Comparison of ENCODE assay signal across 9 mouse cellular contexts in genomic region chr5:130950421-130950820, GRCm38 (mm10).
DNase-seq lines count a peak whose midpoint lies in the region; ATAC-seq and TF ChIP-seq lines count a peak whose summit lies in the region.
"Had no signal": no experiment of that assay in that cellular context is flagged by ENCODE, and none has a peak within 500 bp of the region (broad histone marks: within the 10 kb centered on the region; RNA-seq: fewer than 3 reads in every experiment).

No protein-coding gene starts in this region.

- H3K4me3 ChIP-seq in gastrocnemius, adult 2 months, result no peak overlapping the region
- H3K4me3 ChIP-seq in midbrain, embryonic 14.5 days (replicated peaks; ENCODE audit: low read depth, low read length), result no peak overlapping the region
- H3K4me3 ChIP-seq in midbrain, postnatal 0 days (ENCODE audit: low read depth, low read length), result no peak overlapping the region
- H3K4me3 ChIP-seq in embryonic facial prominence, embryonic 15.5 days (replicated peaks), result no peak overlapping the region
- no peak overlapping the region for H3K4me3 ChIP-seq in stomach, embryonic 16.5 days (replicated peaks; ENCODE audit: low read length)
- H3K4me3 ChIP-seq: hindbrain, embryonic 15.5 days had no signal

- TF ChIP-seq CTCF in gastrocnemius, adult 2 months (IDR thresholded peaks at IDR 0.05), result no peak
- no peak for TF ChIP-seq CTCF in midbrain, postnatal 0 days (IDR thresholded peaks at IDR 0.05)

- intact Hi-C loops in gastrocnemius, adult 2 months (cut with DNase I), result no loop called here

- H3K36me3 ChIP-seq in midbrain, embryonic 14.5 days (ENCODE audit: control insufficient read depth, insufficient read depth, low read length), result no peaks in the 10 kb centered on the region
- no peaks in the 10 kb centered on the region for H3K36me3 ChIP-seq in midbrain, postnatal 0 days (ENCODE audit: insufficient read depth, low read length)
- H3K36me3 ChIP-seq in embryonic facial prominence, embryonic 15.5 days, result no peaks in the 10 kb centered on the region
- no peaks in the 10 kb centered on the region for H3K36me3 ChIP-seq in stomach, embryonic 16.5 days (ENCODE audit: control insufficient read depth, insufficient read depth, low read length)
- H3K36me3 ChIP-seq: hindbrain, embryonic 15.5 days had no signal

- 0 out of 2 replicates have a peak, but pooled peaks cover 2% of the 10 kb centered on the region for H3K4me1 ChIP-seq in midbrain, embryonic 14.5 days (ENCODE audit: control insufficient read depth, insufficient read depth, low read length)
- no peaks in the 10 kb centered on the region for H3K4me1 ChIP-seq in midbrain, postnatal 0 days (ENCODE audit: insufficient read depth, low read length)
- H3K4me1 ChIP-seq in embryonic facial prominence, embryonic 15.5 days, result peaks cover 13% of the 10 kb centered on the region
- no peaks in the 10 kb centered on the region for H3K4me1 ChIP-seq in stomach, embryonic 16.5 days (ENCODE audit: control insufficient read depth, insufficient read depth, low read length)
- H3K4me1 ChIP-seq: hindbrain, embryonic 15.5 days had no signal

- WGBS in midbrain, embryonic 14.5 days, result 40% methylated on average over 4 of the region's 4 CpGs
- WGBS in midbrain, postnatal 0 days, result 37% methylated on average over 4 of the region's 4 CpGs
- 19% methylated on average over 4 of the region's 4 CpGs for WGBS in embryonic facial prominence, embryonic 15.5 days
- 43% methylated on average over 4 of the region's 4 CpGs for WGBS in stomach, embryonic 16.5 days

- no peaks in the 10 kb centered on the region for H3K27me3 ChIP-seq in midbrain, embryonic 14.5 days (ENCODE audit: control insufficient read depth, insufficient read depth, low read length)
- no peaks in the 10 kb centered on the region for H3K27me3 ChIP-seq in midbrain, postnatal 0 days (ENCODE audit: insufficient read depth, low read length)
- H3K27me3 ChIP-seq in embryonic facial prominence, embryonic 15.5 days, result no peaks in the 10 kb centered on the region
- no peaks in the 10 kb centered on the region for H3K27me3 ChIP-seq in stomach, embryonic 16.5 days (ENCODE audit: control insufficient read depth, insufficient read depth, low read length)
- H3K27me3 ChIP-seq: hindbrain, embryonic 15.5 days had no signal

- H3K27ac ChIP-seq in gastrocnemius, adult 2 months, result peak overlapping the region; percentile 28; the same call in 1 of the 2 replicates
- no peak overlapping the region for H3K27ac ChIP-seq in midbrain, embryonic 14.5 days (replicated peaks; ENCODE audit: low read depth, low read length)
- no peak overlapping the region for H3K27ac ChIP-seq in midbrain, postnatal 0 days (ENCODE audit: low read depth, low read length)
- peak overlapping the region; percentile 63; the same call in 1 of the 2 replicates for H3K27ac ChIP-seq in embryonic facial prominence, embryonic 15.5 days (replicated peaks)
- 0 out of 2 replicates have a peak overlapping the region, but pooled peaks have one; percentile 64 for H3K27ac ChIP-seq in stomach, embryonic 16.5 days (ENCODE audit: low read length)
- H3K27ac ChIP-seq: hindbrain, embryonic 15.5 days had no signal

- no peak overlapping the region for H3K4me2 ChIP-seq in midbrain, embryonic 14.5 days (ENCODE audit: low read length)
- H3K4me2 ChIP-seq in midbrain, postnatal 0 days (ENCODE audit: low read depth, low read length, poor library complexity, severe bottlenecking), result no peak overlapping the region
- no peak overlapping the region for H3K4me2 ChIP-seq in embryonic facial prominence, embryonic 15.5 days (replicated peaks)
- no peak overlapping the region for H3K4me2 ChIP-seq in stomach, embryonic 16.5 days (ENCODE audit: low read depth, low read length)
- H3K4me2 ChIP-seq: hindbrain, embryonic 15.5 days had no signal

- no peak for DNase-seq in gastrocnemius, adult 2 months
- no peak for DNase-seq in gastrocnemius, postnatal 25 days
- peak; percentile 18 for DNase-seq in midbrain, embryonic 14.5 days
- no peak for DNase-seq in midbrain, postnatal 0 days (ENCODE audit: low spot score)
- no peak for DNase-seq in urinary bladder, postnatal 25 days (ENCODE audit: low spot score)

- ATAC-seq in midbrain, embryonic 14.5 days (ENCODE audit: low FRiP score, low TSS enrichment), result no peak
- ATAC-seq in midbrain, postnatal 0 days (ENCODE audit: low FRiP score), result no peak
- ATAC-seq in embryonic facial prominence, embryonic 15.5 days (ENCODE audit: insufficient number of reproducible peaks, low FRiP score, low TSS enrichment, low read depth), result no peak
- no peak for ATAC-seq in stomach, embryonic 16.5 days (ENCODE audit: insufficient read depth, low FRiP score)
- no peak for ATAC-seq in monocyte, adult 5-6 weeks (replicated peaks; ENCODE audit: insufficient number of reproducible peaks, low FRiP score, low TSS enrichment, poor library complexity, severe bottlenecking)

- H3K9me3 ChIP-seq in midbrain, embryonic 14.5 days (ENCODE audit: control insufficient read depth, low read length), result no peaks in the 10 kb centered on the region
- H3K9me3 ChIP-seq in midbrain, postnatal 0 days (ENCODE audit: low read length), result no peaks in the 10 kb centered on the region
- H3K9me3 ChIP-seq in embryonic facial prominence, embryonic 15.5 days (replicated peaks), result no peaks in the 10 kb centered on the region
- no peaks in the 10 kb centered on the region; the same call in 1 of the 2 replicates for H3K9me3 ChIP-seq in stomach, embryonic 16.5 days (replicated peaks; ENCODE audit: control insufficient read depth, low read length)
- H3K9me3 ChIP-seq: hindbrain, embryonic 15.5 days had no signal

- no peak overlapping the region for H3K9ac ChIP-seq in midbrain, embryonic 14.5 days (replicated peaks; ENCODE audit: low read length)
- no peak overlapping the region for H3K9ac ChIP-seq in midbrain, postnatal 0 days (replicated peaks; ENCODE audit: low read length, poor library complexity, severe bottlenecking)
- H3K9ac ChIP-seq in embryonic facial prominence, embryonic 15.5 days, result no peak overlapping the region
- H3K9ac ChIP-seq in stomach, embryonic 16.5 days (ENCODE audit: low read length), result no peak overlapping the region
- H3K9ac ChIP-seq: hindbrain, embryonic 15.5 days had no signal

Comparison
In these comparisons a context has a peak if more than half of its experiments do, and no peak if none do; other contexts are left out.
1. H3K27ac ChIP-seq: peak in gastrocnemius, adult 2 months (single experiment), embryonic facial prominence, embryonic 15.5 days (single experiment) and stomach, embryonic 16.5 days (single experiment); none in midbrain, embryonic 14.5 days (single experiment) and midbrain, postnatal 0 days (single experiment).